Mouse (Mus musculus) G1E (cell line): ENCODE measurements around the gene Jpt2. TPM values are rescaled to one million over a fixed set of nuclear protein-coding genes. Genes with fewer than 3 reads are reported as not detected.

ENCODE experiments used
- ATAC-seq: 2 replicates; pipeline ENCODE4 v1.8.0; 2016; ENCODE audit warnings: mild to moderate bottlenecking; ENCODE audit not compliant: insufficient number of reproducible peaks, poor library complexity, low FRiP score, severe bottlenecking; ENCODE audit errors: extremely low read depth
- DNase-seq: peaks from one replicate; pipeline ENCODE4 v3.0.0; 2012; ENCODE audit warnings: low spot score
- H3K27me3 ChIP-seq: 2 replicates; pipeline ENCODE4 v1.6.1; 2012; ENCODE audit warnings: mild to moderate bottlenecking, low read length, inconsistent platforms; ENCODE audit not compliant: insufficient read depth
- H3K36me3 ChIP-seq: replicated peaks from 2 replicates; pipeline ENCODE3; 2012; ENCODE audit warnings: mild to moderate bottlenecking, inconsistent platforms
- H3K4me1 ChIP-seq: 2 replicates; pipeline ENCODE4 v1.6.1; 2012; ENCODE audit warnings: low read depth, low read length, inconsistent platforms, mixed read lengths; ENCODE audit not compliant: insufficient read depth
- H3K4me3 ChIP-seq: 2 replicates; pipeline ENCODE4 v1.5.1; 2012; ENCODE audit warnings: low read depth, mild to moderate bottlenecking, inconsistent platforms, low read length, moderate library complexity, mixed read lengths
- H3K9me3 ChIP-seq: replicated peaks from 2 replicates; pipeline ENCODE4 v1.6.1; 2012; ENCODE audit warnings: inconsistent platforms
- CTCF ChIP-seq: IDR thresholded peaks from 2 replicates; pipeline ENCODE4 v1.5.1; 2012; ENCODE audit warnings: low read depth, low read length, inconsistent platforms, mixed read lengths
- GATA1 ChIP-seq: IDR thresholded peaks from 2 replicates; pipeline ENCODE4 v1.6.1; 2012; ENCODE audit warnings: borderline replicate concordance, low read length, inconsistent platforms, mixed read lengths
- GATA2 ChIP-seq: IDR thresholded peaks from 2 replicates; pipeline ENCODE4 v1.6.1; 2012; ENCODE audit warnings: low read depth, low read length, inconsistent platforms, borderline replicate concordance
- POLR2AphosphoS5 ChIP-seq: IDR thresholded peaks from 2 replicates; pipeline ENCODE4 v1.6.1; 2012; ENCODE audit warnings: low read depth, low read length, inconsistent platforms; ENCODE audit not compliant: insufficient replicate concordance
- TAL1 ChIP-seq: conservative IDR thresholded peaks from 2 replicates; pipeline ENCODE4 v1.6.1; 2012; ENCODE audit warnings: low read depth, low read length, inconsistent platforms, mixed read lengths
- polyA plus RNA-seq: library from polyadenylated mRNA; stranded (reverse); fragments of >175 nt; gene quantifications from 2 replicates; pipeline ENCODE4 v1.2.3, GENCODE M21; 2012
- total RNA-seq, 2 experiments: library from RNA; stranded (forward) in 1 of 2; stranded (reverse) in 1 of 2; fragments of 200-1000 nt in 1 of 2; fragments of >200 nt in 1 of 2; fragmentation: Nextera tagmentation in 1 of 2; gene quantifications; 2 replicates each; pipeline ENCODE4 v1.2.3; 2014 to 2017

Jpt2 gene
- total RNA-seq (2014; fragmentation: Nextera tagmentation), result 79.9 and 83.5 TPM in 2 replicates
- total RNA-seq (2017), result 71.2 and 72.3 TPM in 2 replicates
- 25.9 and 28.8 TPM in 2 replicates for polyA plus RNA-seq

- Histone ChIP-seq H3K36me3 (peaks cover 71% of the 10 kb centered on the region), H3K9me3 (no peaks in the 10 kb centered on the region), H3K4me3 (peak within 1 kb of the TSS; percentile 95), H3K4me1 (peaks cover 24% of the 10 kb centered on the region), H3K27me3 (no peaks in the 10 kb centered on the region)
- ATAC-seq (peak; percentile 98), DNase-seq (peak; percentile 100)
- TF ChIP-seq GATA2 (no peak), GATA1 (no peak), POLR2AphosphoS5 (no peak), CTCF (no peak), TAL1 (no peak)
These were observed at the start of gene Jpt2 for GRCm38 (mm10) chr17:24960135-24960851. Gene Jpt2, minus strand, starts transcription at chr17:24960689.

DNA sequence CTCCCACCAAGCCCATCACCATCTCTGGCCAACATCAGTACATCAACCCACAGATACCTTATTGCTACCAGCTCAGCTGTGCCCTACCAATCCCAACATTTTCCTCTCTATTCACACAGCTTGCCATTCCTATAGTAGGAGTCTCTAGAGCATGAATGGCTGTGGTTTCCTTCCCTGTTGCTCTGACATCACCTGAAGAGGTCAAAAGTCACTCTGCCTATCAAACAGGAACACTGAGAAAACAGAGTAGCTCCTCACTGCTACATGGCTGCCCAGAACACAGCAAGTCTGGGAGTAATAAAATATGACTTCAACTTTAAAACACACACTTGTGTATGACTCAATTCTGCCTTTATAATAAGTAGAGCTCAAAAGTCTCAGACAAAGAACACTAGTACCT, 47.0 kb upstream of the Jpt2 start:
- Histone ChIP-seq H3K4me1 (peaks cover 16% of the 10 kb centered on the region), H3K27me3 (no peaks in the 10 kb centered on the region), H3K4me3 (no peak overlapping the region), H3K36me3 (peaks cover 84% of the 10 kb centered on the region), H3K9me3 (no peaks in the 10 kb centered on the region)
- TF ChIP-seq GATA1 (no peak), GATA2 (no peak), POLR2AphosphoS5 (no peak), CTCF (no peak), TAL1 (no peak)
- no peak for DNase-seq
- no peak for ATAC-seq

- H3K4me3 ChIP-seq, result no peak overlapping the region
- peaks cover 3% of the 10 kb centered on the region; the same call in 1 of the 2 replicates for H3K4me1 ChIP-seq
- no peak for ATAC-seq
- H3K9me3 ChIP-seq, result no peaks in the 10 kb centered on the region
- peaks cover 83% of the 10 kb centered on the region for H3K36me3 ChIP-seq
- H3K27me3 ChIP-seq, result no peaks in the 10 kb centered on the region
- TF ChIP-seq CTCF (no peak), TAL1 (no peak), GATA1 (no peak), GATA2 (no peak), POLR2AphosphoS5 (no peak)
- no peak for DNase-seq
These were observed 44.6 kb upstream of the Jpt2 start for GRCm38 (mm10) chr17:25005102-25005501.

- ATAC-seq (no peak), DNase-seq (no peak)
- Histone ChIP-seq H3K9me3 (no peaks in the 10 kb centered on the region), H3K4me1 (no peaks in the 10 kb centered on the region), H3K27me3 (no peaks in the 10 kb centered on the region), H3K36me3 (peaks cover 98% of the 10 kb centered on the region), H3K4me3 (no peak overlapping the region)
- TF ChIP-seq CTCF (no peak), GATA2 (no peak), GATA1 (no peak), POLR2AphosphoS5 (no peak)
These were observed 34.2 kb upstream of the Jpt2 start for GRCm38 (mm10) chr17:24994721-24995120.

DNA sequence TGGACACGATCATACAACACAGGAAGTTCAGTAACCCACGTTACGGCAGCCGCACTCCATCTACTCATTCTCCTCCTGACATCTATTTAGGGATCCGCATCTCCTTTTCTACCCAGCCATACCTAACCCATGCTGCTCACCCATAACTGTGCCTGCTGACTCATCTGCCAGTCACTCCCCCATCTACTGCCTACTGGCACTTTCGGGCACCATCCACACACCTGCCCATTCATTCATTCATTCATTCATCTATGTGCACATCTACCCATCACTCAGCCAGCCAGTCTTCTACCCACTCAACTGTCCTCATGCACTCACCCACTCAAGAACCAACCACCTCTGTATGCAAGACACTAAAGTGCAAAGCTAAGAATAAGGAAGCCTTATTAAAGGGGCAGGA, 26.7 kb upstream of the Jpt2 start:
- no peak for TF ChIP-seq TAL1
- TF ChIP-seq CTCF, result no peak
- no peak for TF ChIP-seq GATA1
- no peak for TF ChIP-seq GATA2
- no peak for TF ChIP-seq POLR2AphosphoS5
- no peak for DNase-seq
- no peak for ATAC-seq
- H3K9me3 ChIP-seq, result no peaks in the 10 kb centered on the region
- no peak overlapping the region for H3K4me3 ChIP-seq
- H3K36me3 ChIP-seq, result peaks cover 96% of the 10 kb centered on the region
- H3K27me3 ChIP-seq, result no peaks in the 10 kb centered on the region
- no peaks in the 10 kb centered on the region for H3K4me1 ChIP-seq

DNA sequence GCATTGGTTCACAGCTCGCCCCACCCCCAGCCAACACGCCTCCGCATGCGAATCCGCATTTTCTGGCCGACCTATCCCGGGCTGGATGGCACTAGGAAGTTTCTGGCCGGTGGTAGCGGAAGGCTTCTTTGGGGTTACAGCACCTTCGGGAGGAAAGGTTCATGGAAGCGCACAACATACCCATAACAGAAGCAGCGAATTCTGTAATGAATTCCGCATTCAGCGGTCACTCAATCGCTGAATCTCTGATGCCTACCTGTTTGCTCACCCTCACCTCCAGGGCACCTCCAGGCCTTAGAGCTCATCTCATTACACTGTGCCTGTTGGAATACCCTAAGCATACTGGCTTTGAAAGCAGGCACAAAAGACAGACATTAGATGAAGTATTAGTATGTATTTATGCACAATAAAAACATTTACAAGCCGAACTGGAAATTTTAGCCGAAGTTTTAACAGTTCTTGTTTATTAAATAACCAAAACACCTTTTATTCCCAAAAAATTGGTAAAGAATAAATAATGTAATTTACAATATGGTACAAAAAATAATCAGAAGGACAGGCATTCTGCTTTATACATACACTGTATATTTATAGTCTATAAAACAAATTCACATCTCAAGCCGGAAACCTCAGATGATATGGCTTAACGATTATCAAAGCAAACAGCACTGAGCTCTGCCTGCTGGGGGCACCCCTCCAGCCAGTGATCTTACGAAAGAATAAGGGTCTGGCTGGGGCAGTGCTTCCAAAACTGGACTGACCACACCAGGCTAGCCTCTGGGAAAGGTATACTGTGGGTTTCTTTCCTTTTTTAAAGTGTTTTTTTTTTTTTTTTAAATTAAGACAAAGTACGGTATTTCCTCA, 595 bp upstream of the Jpt2 start:
- DNase-seq (no peak), ATAC-seq (no peak)
- TF ChIP-seq TAL1, result no peak
- TF ChIP-seq GATA1, result no peak
- no peak for TF ChIP-seq POLR2AphosphoS5
- no peak for TF ChIP-seq CTCF
- TF ChIP-seq GATA2, result no peak
- Histone ChIP-seq H3K4me1 (peaks cover 22% of the 10 kb centered on the region), H3K27me3 (no peaks in the 10 kb centered on the region), H3K9me3 (no peaks in the 10 kb centered on the region), H3K4me3 (peak overlapping the region; percentile 95), H3K36me3 (peaks cover 71% of the 10 kb centered on the region)
